Mouse (Mus musculus) left cerebral cortex, adult 8-10 months (tissue): ENCODE results near the gene Gm43552. TPM values are rescaled to one million over a fixed set of nuclear protein-coding genes. Genes with fewer than 3 reads are reported as not detected.

Source experiments
- DNase-seq, 2 experiments: peaks; one replicate each; pipeline ENCODE4 v3.0.0; 2022; ENCODE audit warnings: low spot score in 2 of 2
- total RNA-seq, 4 experiments: library from RNA; stranded (reverse); gene quantifications; 2 replicates each; pipeline ENCODE4 v1.2.4; 2022

Gm43552 gene
- total RNA-seq, 4 experiments from 2014 or later: 4.7 TPM; not detected in 3

DNA sequence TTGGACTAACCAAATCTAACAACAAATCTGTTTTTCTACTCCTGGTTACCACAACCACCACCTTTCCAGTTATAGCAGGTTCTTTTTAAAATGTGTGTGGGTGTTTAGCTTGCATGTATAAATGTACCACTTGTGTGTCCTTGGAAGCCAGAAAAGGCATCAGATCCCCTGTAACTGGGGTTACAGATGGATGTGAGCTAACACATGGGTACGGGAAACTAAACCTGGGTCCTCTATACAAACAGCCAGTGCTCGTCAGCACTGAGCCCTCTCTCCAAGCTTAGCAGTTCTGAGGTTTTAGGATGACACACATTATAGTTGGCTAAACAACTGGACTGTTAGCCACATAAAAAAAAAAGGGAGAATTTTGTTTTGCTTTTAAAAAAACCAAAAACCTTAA is 106.9 kb downstream of the Gm43552 start:
- no peak for DNase-seq

Other genes starting within 250 kb of the Gm43552 start
- 10 to 100 TPM; 28.0 to 34.6 (median 33.8) TPM for gene Rfc1, start 157.2 kb downstream of the Gm43552 start, total RNA-seq
- gene Klb, start 144.5 kb downstream of the Gm43552 start, total RNA-seq: 1 to 10 TPM in 1 of 4 experiments, under 1 TPM in 3; 0.26 to 1.1 (median 0.59) TPM
- gene Rpl9, start 101.4 kb downstream of the Gm43552 start, total RNA-seq: 100 to 1,000 TPM; 777 to 853 (median 798) TPM
- gene Lias, start 101.3 kb downstream of the Gm43552 start, total RNA-seq: 10 to 100 TPM; 38.0 to 42.8 (median 38.5) TPM
- 10 to 100 TPM; 30.2 to 34.2 (median 31.3) TPM for gene Ugdh, start 56.9 kb downstream of the Gm43552 start, total RNA-seq
- gene Smim14, start 44.4 kb upstream of the Gm43552 start, total RNA-seq: 100 to 1,000 TPM; 149 to 180 (median 174) TPM
- 100 to 1,000 TPM; 105 to 127 (median 115) TPM for gene Ube2k, start 44.4 kb upstream of the Gm43552 start, total RNA-seq
- 10 to 100 TPM; 73.0 to 80.2 (median 75.8) TPM for gene Pds5a, start 205.4 kb upstream of the Gm43552 start, total RNA-seq